Mouse (Mus musculus): Measurements from ENCODE around the gene Mllt11. TPM values are rescaled to one million over a fixed set of nuclear protein-coding genes. Genes with fewer than 3 reads are reported as not detected.

Gene Mllt11
- total RNA-seq, 1 experiment from 2014 or later = 16.3 TPM

DNA sequence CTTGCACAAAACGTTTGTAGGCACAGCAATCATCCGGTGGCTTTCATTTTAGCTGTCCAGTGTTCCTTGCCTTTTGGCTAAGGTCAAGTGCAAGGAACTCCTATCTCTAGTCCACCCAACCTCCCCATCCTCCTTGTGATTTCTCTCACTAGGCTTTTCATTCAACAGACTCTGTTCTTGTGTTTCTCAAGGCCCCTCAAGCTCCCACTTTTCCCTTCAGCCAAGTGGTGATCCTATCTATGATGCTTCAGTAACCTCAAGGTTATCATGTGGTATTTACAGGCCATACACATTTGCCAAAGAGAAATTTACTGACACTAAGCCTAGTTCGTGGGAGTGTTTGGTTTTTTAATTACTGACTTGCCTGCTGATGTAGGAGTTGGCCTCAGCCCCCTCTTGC, 52.1 kb downstream of the Mllt11 start:
- ATAC-seq (ENCODE audit: extremely low read depth, insufficient number of reproducible peaks, low FRiP score, poor library complexity, severe bottlenecking) = no peak

DNA sequence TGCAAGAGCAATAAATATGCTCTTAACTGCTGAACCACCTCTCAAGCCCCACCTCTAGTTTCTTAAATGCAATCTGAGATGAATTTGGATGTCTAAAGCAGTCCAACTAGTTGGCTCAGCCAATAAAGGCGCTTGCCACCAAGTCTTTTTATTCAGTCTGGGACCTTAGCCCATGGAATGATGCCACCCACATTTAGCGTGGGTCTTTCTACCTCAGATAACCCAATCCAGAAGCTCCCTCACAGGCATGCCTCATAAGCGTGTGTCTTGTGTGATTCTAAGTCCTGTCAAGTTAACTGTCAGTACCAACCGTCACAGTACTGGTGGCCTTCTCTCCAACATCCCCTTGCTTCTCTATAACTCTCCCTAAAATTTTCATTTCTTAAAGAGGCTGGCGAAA, 53.0 kb downstream of the Mllt11 start:
- ATAC-seq (ENCODE audit: extremely low read depth, insufficient number of reproducible peaks, low FRiP score, poor library complexity, severe bottlenecking) = no peak

DNA sequence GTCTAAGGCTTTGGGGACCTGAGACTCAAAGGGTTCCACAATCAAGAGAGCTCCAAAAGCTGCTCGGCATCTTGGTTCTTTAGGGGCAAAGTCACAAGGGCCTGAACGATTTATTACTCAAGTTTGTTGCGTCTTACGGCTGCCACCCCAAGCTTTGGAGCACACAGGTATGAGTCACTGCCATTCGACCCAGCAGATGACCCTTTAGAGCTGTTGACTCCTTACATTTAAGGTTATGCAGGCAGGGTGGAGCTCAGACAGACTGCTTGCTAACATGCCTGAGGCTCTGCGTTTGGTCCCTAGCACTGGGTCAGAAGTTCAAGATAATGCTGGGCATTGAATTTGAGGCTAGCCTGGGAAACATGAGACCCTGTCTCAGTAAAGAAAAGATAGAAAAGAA, 54.4 kb downstream of the Mllt11 start:
- no peak for ATAC-seq (ENCODE audit: extremely low read depth, insufficient number of reproducible peaks, low FRiP score, poor library complexity, severe bottlenecking)

DNA sequence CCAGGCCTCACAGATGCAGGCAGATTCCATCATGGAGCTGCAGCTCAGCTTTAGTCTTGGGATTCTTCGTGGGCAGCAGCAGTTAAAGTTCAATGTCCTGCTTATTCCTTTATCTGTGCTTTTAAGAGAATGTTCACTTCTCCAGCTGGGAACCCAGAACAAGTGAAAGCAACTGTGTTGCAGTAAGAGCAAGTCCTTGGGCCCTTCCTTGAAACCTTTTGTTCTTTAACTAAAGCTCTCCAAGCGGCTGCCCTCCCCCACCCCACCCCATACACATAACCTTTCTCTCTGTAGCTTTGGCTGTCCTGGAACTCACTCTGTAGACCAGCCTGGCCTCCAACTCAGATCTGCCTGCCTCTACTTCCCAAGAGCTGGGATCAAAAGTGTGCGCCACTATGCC, 55.5 kb downstream of the Mllt11 start:
- no peak for ATAC-seq (ENCODE audit: extremely low read depth, insufficient number of reproducible peaks, low FRiP score, poor library complexity, severe bottlenecking)

DNA sequence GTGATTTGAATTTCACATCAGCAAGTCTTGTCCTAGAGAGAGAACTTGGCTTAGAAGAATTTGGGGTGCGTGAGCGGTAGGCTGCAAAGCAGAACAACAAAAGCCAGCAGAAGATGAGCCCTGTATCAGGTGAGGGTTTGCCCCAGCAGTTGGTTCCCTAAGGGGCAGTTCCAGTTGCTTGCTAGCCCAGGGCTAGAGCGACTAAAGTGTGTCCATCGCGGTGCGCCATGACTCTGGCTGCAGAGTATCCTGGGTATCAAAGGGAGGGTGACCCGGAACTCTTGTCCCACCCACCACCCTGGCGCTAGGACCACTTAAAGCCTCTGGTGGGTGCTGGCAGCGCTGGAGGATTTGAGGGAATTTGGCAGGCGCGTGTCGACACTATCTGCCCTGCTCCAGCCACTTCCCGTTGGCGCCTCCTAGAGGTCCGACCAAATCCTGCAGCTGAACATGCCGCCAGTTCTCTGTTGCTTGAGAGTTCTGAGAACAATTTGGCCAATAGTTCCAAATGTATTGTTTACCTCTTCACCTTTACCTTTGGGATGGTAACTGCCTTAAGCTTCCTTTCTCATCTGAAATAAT, 57.9 kb downstream of the Mllt11 start:
- peak; percentile 78 for ATAC-seq (ENCODE audit: extremely low read depth, insufficient number of reproducible peaks, low FRiP score, poor library complexity, severe bottlenecking)

DNA sequence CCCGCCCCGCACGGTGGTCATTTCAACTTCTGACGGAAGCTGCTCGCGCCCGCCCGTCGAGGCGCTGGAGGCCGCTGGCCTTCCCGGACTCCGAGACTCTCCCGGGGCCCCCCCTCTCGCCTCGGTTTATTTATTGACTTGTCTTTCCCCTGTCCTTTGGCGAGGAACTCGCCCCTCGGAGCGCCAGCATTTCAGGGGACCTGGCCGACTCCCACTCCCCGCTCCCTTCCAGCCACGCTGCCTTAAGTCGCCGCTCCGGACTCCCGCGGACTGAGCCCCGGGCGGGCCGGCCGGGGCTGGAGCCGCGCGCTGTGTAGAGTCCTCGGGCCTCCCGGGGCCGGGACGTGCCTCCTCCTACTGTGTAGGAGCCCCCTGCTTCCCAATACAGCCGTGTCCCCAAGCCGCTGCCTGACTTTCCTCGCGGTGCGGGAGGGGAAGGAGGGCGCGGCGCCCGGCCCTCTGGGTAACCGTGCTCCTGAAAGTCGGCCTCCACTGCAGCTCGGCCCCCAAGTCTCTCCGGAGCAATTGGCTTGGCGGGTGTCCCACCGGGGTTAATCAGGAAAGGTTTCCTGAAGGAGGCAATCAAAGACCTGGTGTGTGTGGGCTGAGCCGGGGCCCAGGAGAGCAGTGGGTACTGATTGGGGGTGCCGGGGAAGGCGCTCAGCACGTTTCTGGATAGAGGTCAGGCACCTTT, 58.6 kb downstream of the Mllt11 start:
- ATAC-seq (ENCODE audit: extremely low read depth, insufficient number of reproducible peaks, low FRiP score, poor library complexity, severe bottlenecking) = no peak

DNA sequence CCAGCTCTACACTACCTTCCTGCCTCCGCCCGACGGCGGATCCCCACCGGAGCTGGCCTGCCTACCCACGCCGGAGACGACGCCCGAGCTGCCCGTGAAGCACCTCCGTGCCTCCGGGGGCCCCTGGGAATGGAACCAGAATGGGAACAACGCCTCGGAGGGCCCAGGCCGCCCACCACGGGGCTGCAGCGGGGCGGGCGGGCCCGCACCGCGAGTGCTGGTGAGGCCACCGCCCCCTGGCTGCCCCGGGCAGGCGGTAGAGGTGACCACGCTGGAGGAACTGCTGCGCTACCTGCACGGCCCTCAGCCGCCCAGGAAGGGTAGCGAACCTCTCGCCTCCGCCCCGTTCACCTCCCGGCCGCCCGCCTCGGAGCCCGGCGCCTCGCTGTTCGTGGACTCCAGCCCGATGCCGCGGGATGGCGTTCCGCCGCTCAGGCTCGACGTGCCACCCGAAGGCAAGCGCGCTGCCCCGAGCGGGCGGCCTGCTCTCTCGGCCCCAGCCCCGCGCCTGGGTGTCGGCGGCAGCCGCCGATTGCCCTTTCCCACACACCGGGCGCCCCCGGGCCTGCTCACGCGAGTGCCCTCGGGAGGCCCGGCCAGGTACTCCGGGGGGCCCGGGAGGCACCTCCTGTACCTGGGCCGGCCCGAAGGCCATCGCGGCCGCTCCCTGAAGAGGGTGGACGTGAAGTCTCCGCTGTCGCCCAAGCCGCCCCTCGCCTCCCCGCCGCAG, 59.3 kb downstream of the Mllt11 start:
- ATAC-seq (ENCODE audit: extremely low read depth, insufficient number of reproducible peaks, low FRiP score, poor library complexity, severe bottlenecking) = no peak

DNA sequence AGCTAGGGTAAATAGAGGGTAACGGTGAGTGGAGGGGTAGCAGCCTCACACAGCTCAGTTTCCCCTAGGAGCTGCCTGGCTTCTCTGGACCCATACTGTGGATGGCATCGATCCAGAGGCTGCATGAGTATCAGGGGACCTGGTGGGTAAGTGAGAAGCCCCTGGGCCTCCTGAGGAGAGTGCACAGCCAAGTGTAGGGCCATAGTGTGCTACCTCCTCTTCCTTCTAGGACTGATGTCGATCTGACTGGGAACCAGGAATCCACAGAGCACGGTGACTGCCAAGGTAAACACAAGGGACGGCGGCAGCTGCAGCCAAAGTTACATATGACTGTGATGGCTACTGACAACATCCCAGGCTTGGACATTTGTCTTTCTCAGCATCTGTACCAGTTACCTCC, 60.9 kb downstream of the Mllt11 start:
- ATAC-seq (ENCODE audit: extremely low read depth, insufficient number of reproducible peaks, low FRiP score, poor library complexity, severe bottlenecking) = no peak

DNA sequence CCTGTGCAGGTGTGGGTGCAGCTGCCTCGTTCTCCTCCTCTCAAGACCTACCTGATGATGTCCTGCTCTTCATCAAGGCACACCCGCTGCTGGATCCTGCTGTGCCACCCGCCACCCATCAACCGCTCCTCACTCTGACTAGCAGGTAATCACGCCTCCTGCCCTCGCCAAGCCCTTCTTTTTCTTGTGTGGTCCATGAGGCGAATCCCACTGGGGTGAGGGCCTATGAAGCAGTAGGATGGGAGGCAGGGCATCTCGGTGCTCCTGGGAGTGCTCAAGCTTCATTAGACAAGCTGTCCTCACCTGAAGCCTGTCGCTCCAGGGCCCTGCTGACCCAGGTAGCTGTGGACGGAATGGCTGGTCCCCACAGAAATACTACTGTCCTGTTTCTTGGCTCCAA, 62.0 kb downstream of the Mllt11 start:
- ATAC-seq (ENCODE audit: extremely low read depth, insufficient number of reproducible peaks, low FRiP score, poor library complexity, severe bottlenecking) = no peak

Other genes starting within 250 kb of the Mllt11 start
- 22.7 and 34.4 TPM in 2 replicates for gene Zfp687, start 216.7 kb downstream of the Mllt11 start, total RNA-seq (2017)
- gene Psmd4, start 189.6 kb downstream of the Mllt11 start, total RNA-seq (2017) = 163 and 195 TPM in 2 replicates
- gene Pip5k1a, start 125.2 kb downstream of the Mllt11 start, total RNA-seq (2017) = 26.8 and 30.8 TPM in 2 replicates
- gene Vps72, start 121.1 kb downstream of the Mllt11 start, total RNA-seq (2017) = 63.9 and 79.4 TPM in 2 replicates
- gene Tmod4, start 107.7 kb downstream of the Mllt11 start, total RNA-seq (2017) = 0.49 and 1.7 TPM in 2 replicates
- 111 and 146 TPM in 2 replicates for gene Scnm1, start 98.2 kb downstream of the Mllt11 start, total RNA-seq (2017)
- 11.4 and 12.3 TPM in 2 replicates for gene Lysmd1, start 98.1 kb downstream of the Mllt11 start, total RNA-seq (2017)
- 120 and 124 TPM in 2 replicates for gene Tnfaip8l2, start 89.8 kb downstream of the Mllt11 start, total RNA-seq (2017)
- 0.49 TPM in 1 of 2 replicates, not detected in the other for gene Sema6c, start 71.7 kb downstream of the Mllt11 start, total RNA-seq (2017)
- gene Gabpb2, start 14.3 kb downstream of the Mllt11 start, total RNA-seq (2017) = 120 and 122 TPM in 2 replicates
- gene Cdc42se1, start 3.4 kb downstream of the Mllt11 start, total RNA-seq (2017) = 303 and 323 TPM in 2 replicates
- not detected in 2 replicates for gene Gm128, start 9.4 kb upstream of the Mllt11 start, total RNA-seq (2017)
- gene Bnipl, start 19.0 kb upstream of the Mllt11 start, total RNA-seq (2017) = not detected in 2 replicates
- 107 and 116 TPM in 2 replicates for gene Mindy1, start 49.2 kb upstream of the Mllt11 start, total RNA-seq (2017)
- gene Prune1, start 49.9 kb upstream of the Mllt11 start, total RNA-seq (2017) = 12.0 and 13.3 TPM in 2 replicates
- 1.5 and 2.3 TPM in 2 replicates for gene Anxa9, start 75.0 kb upstream of the Mllt11 start, total RNA-seq (2017)
- 162 and 168 TPM in 2 replicates for gene Cers2, start 82.6 kb upstream of the Mllt11 start, total RNA-seq (2017)
- gene Setdb1, start 125.0 kb upstream of the Mllt11 start, total RNA-seq (2017) = 30.6 and 39.3 TPM in 2 replicates
- gene 4930558C23Rik, start 170.7 kb upstream of the Mllt11 start, total RNA-seq (2017) = not detected in 2 replicates
- gene Arnt, start 202.2 kb upstream of the Mllt11 start, total RNA-seq (2017) = 60.4 and 67.5 TPM in 2 replicates